Mouse (Mus musculus): ENCODE measurements around the gene Dst.

- no peak for TF ChIP-seq EP300 (IDR thresholded peaks at IDR 0.05; ENCODE audit: low read length)
- no peak for TF ChIP-seq ZMIZ1 (IDR thresholded peaks at IDR 0.05; ENCODE audit: low read depth, low read length)
- no peak for TF ChIP-seq POLR2A (IDR thresholded peaks at IDR 0.05; ENCODE audit: low read depth, low read length)
These were observed 293.5 kb downstream of the Dst start for GRCm38 (mm10) chr1:34201483-34201882.
